Mouse (Mus musculus) spleen, adult 2 months (tissue): Measurements from ENCODE around the gene Rbfox1. TPM values are rescaled to one million over a fixed set of nuclear protein-coding genes. Genes with fewer than 3 reads are reported as not detected.

Experiments
- DNase-seq, 2 experiments: peaks; one replicate each; pipeline versions ENCODE4 v3.0.0 to v3.0.0-alpha.2; 2012 to 2021; ENCODE audit warnings: low spot score in 2 of 2, low read depth in 1 of 2
- H3K27ac ChIP-seq: fragments of 200-500 bp; 2 replicates; pipeline ENCODE4 v1.5.1; 2012; ENCODE audit warnings: low read length, inconsistent platforms; ENCODE audit not compliant: insufficient read depth
- H3K27me3 ChIP-seq: fragments of 200-500 bp; 2 replicates; pipeline ENCODE4 v1.6.1; 2012; ENCODE audit warnings: mild to moderate bottlenecking, moderate library complexity, low read length, inconsistent platforms; ENCODE audit not compliant: control insufficient read depth, insufficient read depth
- H3K36me3 ChIP-seq: fragments of 200-500 bp; 2 replicates; pipeline ENCODE4 v1.6.1; 2012; ENCODE audit warnings: mild to moderate bottlenecking, low read length, inconsistent platforms; ENCODE audit not compliant: control insufficient read depth, insufficient read depth
- H3K4me1 ChIP-seq: fragments of 200-500 bp; 2 replicates; pipeline ENCODE4 v1.6.1; 2011; ENCODE audit warnings: inconsistent platforms; ENCODE audit not compliant: control insufficient read depth, insufficient read depth, insufficient read length
- H3K4me3 ChIP-seq: fragments of 200-500 bp; 2 replicates; pipeline ENCODE4 v1.5.1; 2011; ENCODE audit warnings: mild to moderate bottlenecking, inconsistent platforms; ENCODE audit not compliant: insufficient read depth, insufficient read length; ENCODE audit errors: extremely low read depth
- CTCF ChIP-seq: fragments of 200-500 bp; IDR thresholded peaks from 2 replicates; pipeline ENCODE4 v1.5.1; 2011; ENCODE audit warnings: mild to moderate bottlenecking, inconsistent platforms; ENCODE audit not compliant: insufficient read depth, insufficient read length, insufficient replicate concordance; ENCODE audit errors: extremely low read depth
- POLR2A ChIP-seq: fragments of 200-500 bp; IDR thresholded peaks from 2 replicates; pipeline ENCODE4 v1.6.1; 2011; ENCODE audit warnings: low read depth, low read length, inconsistent platforms
- WGBS: fragments of 180-500 bp; shearing (Covaris S2); methylation state at CpG from one replicate; pipeline ENCODE4 v1.1.7; 2018; 5-methylcytosine and 5-hydroxymethylcytosine counted together
- polyA plus RNA-seq: library from polyadenylated mRNA; depleted of rRNA; stranded (reverse); fragments of >200 nt; gene quantifications from 2 replicates; pipeline ENCODE4 v1.2.3, GENCODE M21; 2012; rRNA removed

The Rbfox1 gene
- polyA plus RNA-seq: 1.0 and 1.1 TPM in 2 replicates

DNA sequence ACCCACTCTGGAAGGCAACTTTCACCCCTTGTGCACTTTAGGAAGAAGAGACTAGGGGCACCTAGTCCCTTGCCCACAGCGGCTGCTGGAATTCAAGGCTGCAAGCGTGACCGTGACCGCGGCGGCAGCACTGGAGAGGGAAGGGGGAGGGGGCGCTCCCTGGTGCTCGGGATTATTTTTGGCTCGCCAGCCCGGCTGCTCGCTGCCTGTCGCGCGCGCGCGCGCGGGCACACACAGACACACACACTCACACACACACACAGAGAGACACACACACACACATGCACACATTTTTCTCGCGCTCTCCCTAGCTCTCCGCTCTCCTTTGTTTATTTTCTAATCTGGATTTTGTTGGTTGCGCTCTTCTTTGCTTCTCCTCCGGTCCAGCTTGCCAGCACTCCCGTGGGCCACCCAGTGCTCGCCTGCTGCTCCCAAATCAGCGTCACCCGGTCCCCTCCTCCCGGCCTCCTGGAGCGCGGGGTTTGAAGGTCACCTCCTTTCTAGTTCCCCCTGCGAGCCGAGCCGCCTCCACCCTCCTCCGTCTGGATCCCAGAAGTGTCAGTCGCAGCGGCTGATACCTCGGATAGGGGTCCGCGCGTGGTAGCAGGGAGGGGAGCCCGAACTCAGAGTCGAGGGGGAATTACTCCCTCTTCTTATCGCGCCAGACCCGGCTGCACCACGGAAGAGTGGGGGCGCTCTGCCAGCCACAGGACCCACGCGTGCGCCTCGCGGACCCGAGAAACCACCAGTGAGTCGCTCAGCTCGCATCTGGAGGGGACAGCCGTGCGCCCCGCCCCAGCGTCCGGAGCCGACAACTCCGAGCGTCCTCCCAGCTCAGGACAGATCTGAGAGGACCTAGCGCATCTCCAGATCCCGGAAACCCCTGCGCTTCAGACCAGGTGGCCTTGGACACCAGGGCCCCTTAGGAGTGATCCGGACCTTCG, at the start of gene Rbfox1:
Gene Rbfox1, plus strand, starts transcription at position 610 of the 944 bp plus-strand sequence.
- Histone ChIP-seq H3K27me3 (no peaks in the 10 kb centered on the region), H3K36me3 (no peaks in the 10 kb centered on the region), H3K4me1 (no peaks in the 10 kb centered on the region), H3K4me3 (no peak within 1 kb of the TSS), H3K27ac (no peak within 1 kb of the TSS)
- WGBS: 6% methylated on average over 68 of the region's 69 CpGs
- TF ChIP-seq POLR2A: no peak
- no peak for TF ChIP-seq CTCF
- DNase-seq: no peak

- no peak for DNase-seq
- no peak for TF ChIP-seq CTCF
- no peak for TF ChIP-seq POLR2A
- Histone ChIP-seq H3K36me3 (no peaks in the 10 kb centered on the region), H3K4me1 (no peaks in the 10 kb centered on the region), H3K27ac (no peak overlapping the region), H3K27me3 (no peaks in the 10 kb centered on the region), H3K4me3 (no peak overlapping the region)
- WGBS: 91% methylated on average over 2 of the region's 2 CpGs
These were observed 48.4 kb upstream of the Rbfox1 start for GRCm38 (mm10) chr16:5836744-5837143.

DNA sequence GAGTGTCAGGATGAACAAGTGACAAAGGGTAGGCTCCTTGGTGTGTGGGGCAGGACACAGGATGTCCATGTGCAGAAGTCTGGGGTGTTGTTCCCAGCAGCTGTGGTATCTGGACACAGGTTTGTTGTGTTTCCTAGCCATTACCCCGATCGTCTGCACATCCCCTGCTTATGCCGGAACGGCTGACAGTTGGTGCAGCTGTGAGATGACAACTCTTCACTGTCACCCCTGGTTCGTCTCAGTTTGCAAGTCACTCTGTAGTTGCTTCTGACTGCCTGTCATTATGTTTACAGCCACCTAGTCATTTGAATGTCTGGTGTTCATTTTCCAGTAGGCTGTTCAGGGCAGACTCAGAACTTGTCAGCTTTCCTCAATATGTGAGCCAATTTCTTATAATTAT, 44.0 kb upstream of the Rbfox1 start:
- no peak for TF ChIP-seq POLR2A
- TF ChIP-seq CTCF: no peak
- H3K4me1 ChIP-seq: no peaks in the 10 kb centered on the region
- no peaks in the 10 kb centered on the region for H3K36me3 ChIP-seq
- 86% methylated on average over 5 of the region's 5 CpGs for WGBS
- no peak overlapping the region for H3K4me3 ChIP-seq
- no peak overlapping the region for H3K27ac ChIP-seq
- H3K27me3 ChIP-seq: no peaks in the 10 kb centered on the region
- DNase-seq: no peak

DNA sequence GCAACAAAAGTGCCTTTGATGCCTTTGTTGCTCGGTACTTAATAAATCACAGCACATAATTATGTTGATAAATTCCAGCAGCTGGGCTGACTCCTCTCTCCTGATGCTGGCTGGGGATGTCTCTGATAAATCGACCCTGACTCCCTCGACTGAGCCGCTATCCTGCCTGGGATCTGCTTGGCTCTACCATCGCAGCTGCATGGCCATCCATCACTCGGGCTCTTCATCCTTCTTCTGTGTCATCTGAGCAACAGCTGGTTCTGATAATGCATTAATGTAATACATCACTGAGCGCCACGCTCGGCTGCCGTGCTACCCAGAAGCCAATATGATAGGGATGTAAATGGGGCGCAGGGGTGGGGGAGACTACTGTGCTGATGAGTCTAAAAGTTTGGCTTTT, 39.5 kb upstream of the Rbfox1 start:
- DNase-seq: no peak
- 85% methylated on average over 11 of the region's 11 CpGs for WGBS
- Histone ChIP-seq H3K27ac (no peak overlapping the region), H3K27me3 (no peaks in the 10 kb centered on the region), H3K4me3 (no peak overlapping the region), H3K36me3 (no peaks in the 10 kb centered on the region), H3K4me1 (no peaks in the 10 kb centered on the region)
- TF ChIP-seq POLR2A (no peak), CTCF (no peak)

DNA sequence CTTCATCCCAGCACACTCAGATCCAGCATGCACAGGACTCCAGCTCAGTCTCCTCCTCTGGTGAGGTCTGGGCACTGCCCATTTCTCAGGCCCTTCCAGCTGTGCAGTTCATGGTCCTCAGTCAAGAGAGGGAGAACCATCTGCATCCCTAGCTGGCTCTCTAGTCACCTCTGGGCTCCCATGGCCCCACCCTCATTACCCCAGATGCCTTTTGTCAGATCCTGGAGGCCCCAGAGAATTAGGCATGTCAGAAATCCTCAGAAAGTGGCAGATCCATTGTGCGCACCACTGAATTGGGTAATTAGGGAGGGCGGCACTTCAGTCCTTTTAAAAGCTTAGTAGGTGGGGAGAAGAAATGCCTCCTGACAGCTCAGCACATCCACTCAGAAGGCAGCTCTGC, 32.1 kb upstream of the Rbfox1 start:
- no peaks in the 10 kb centered on the region for H3K36me3 ChIP-seq
- WGBS: 95% methylated on average over 2 of the region's 2 CpGs

GRCm38 (mm10) chr16:5864350-5864749, 20.8 kb upstream of the Rbfox1 start:
- DNase-seq: no peak
- Histone ChIP-seq H3K27ac (no peak overlapping the region), H3K4me1 (no peaks in the 10 kb centered on the region), H3K27me3 (no peaks in the 10 kb centered on the region), H3K4me3 (no peak overlapping the region), H3K36me3 (no peaks in the 10 kb centered on the region)
- 95% methylated on average over 4 of the region's 4 CpGs for WGBS
- TF ChIP-seq POLR2A: no peak
- no peak for TF ChIP-seq CTCF

More for the DNA sequence above, 32.1 kb upstream of the Rbfox1 start:
- TF ChIP-seq CTCF (no peak), POLR2A (no peak)
- Histone ChIP-seq H3K4me3 (no peak overlapping the region), H3K4me1 (no peaks in the 10 kb centered on the region), H3K27ac (no peak overlapping the region), H3K27me3 (no peaks in the 10 kb centered on the region)
- no peak for DNase-seq

DNA sequence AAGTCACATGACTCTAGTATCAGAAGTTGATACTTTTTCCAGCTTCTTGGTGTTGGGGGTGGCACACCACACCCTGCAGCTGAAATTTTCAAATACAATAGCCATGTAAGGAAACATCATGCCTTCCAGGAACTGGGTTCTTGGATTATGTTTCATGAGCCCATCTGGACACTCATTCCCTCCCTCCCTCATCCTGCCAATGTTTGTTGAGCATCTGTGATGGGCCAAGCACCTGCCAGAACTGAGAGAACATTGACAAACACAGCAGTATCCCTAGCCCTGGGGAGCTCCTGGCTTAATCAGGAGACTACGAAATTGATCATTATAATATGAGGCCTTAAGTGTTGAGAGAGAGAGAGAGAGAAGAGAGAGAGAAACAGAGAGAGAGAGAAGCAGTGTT, 18.2 kb upstream of the Rbfox1 start:
- no peak overlapping the region for H3K27ac ChIP-seq
- H3K4me3 ChIP-seq: no peak overlapping the region
- no peaks in the 10 kb centered on the region for H3K27me3 ChIP-seq
- WGBS: 67% methylated on average over 1 of the region's 1 CpGs
- no peak for TF ChIP-seq POLR2A
- no peak for TF ChIP-seq CTCF
- no peak for DNase-seq
- no peaks in the 10 kb centered on the region for H3K36me3 ChIP-seq
- H3K4me1 ChIP-seq: no peaks in the 10 kb centered on the region
